Mouse (Mus musculus) heart, embryonic 14.5 days (tissue): ENCODE measurements around the gene Mpig6b. TPM values are rescaled to one million over a fixed set of nuclear protein-coding genes. Genes with fewer than 3 reads are reported as not detected.
A peak's percentile ranks its signal among the peaks of the same experiment; 100 is the strongest.

ENCODE experiments used
- ATAC-seq: fragments of 200-750 bp; cut with Nextera tagmentation; 2 replicates; pipeline ENCODE4 v1.8.0; 2017; ENCODE audit warnings: low read depth, moderate TSS enrichment; ENCODE audit not compliant: insufficient number of reproducible peaks, insufficient read depth, low FRiP score
- H3K27ac ChIP-seq, 2 experiments: fragments of 200-500 bp in 1 of 2; fragments of 300-500 bp in 1 of 2; sonication (generic) in 1 of 2; replicated peaks in 1 of 2; 2 replicates each; pipeline ENCODE4 v1.5.1; 2012 to 2014; ENCODE audit warnings: low read depth in 2 of 2, low read length in 2 of 2, control low read depth in 1 of 2, mild to moderate bottlenecking in 1 of 2, mixed read lengths in 1 of 2; ENCODE audit not compliant: control insufficient read depth in 1 of 2, insufficient read depth in 1 of 2
- H3K27me3 ChIP-seq: fragments of 300-500 bp; sonication (generic); 2 replicates; pipeline ENCODE4 v1.6.1; 2014; ENCODE audit warnings: mild to moderate bottlenecking, low read length, control low read depth; ENCODE audit not compliant: control insufficient read depth, insufficient read depth
- H3K36me3 ChIP-seq: fragments of 300-500 bp; sonication (generic); 2 replicates; pipeline ENCODE4 v1.6.1; 2014; ENCODE audit warnings: mild to moderate bottlenecking, control low read depth, low read length, mixed read lengths; ENCODE audit not compliant: control insufficient read depth, insufficient read depth
- H3K4me1 ChIP-seq, 2 experiments: fragments of 200-500 bp in 1 of 2; fragments of 300-500 bp in 1 of 2; sonication (generic) in 1 of 2; 2 replicates each; pipeline ENCODE4 v1.6.1; 2012 to 2014; ENCODE audit warnings: low read length in 2 of 2, control low read depth in 1 of 2, mixed read lengths in 1 of 2; ENCODE audit not compliant: control insufficient read depth in 2 of 2, insufficient read depth in 2 of 2
- H3K4me2 ChIP-seq: fragments of 300-500 bp; sonication (generic); 2 replicates; pipeline ENCODE4 v1.6.1; 2014; ENCODE audit warnings: mild to moderate bottlenecking, low read length
- H3K4me3 ChIP-seq, 2 experiments: fragments of 200-500 bp in 1 of 2; fragments of 300-500 bp in 1 of 2; sonication (generic) in 1 of 2; 2 replicates each; pipeline ENCODE4 v1.5.1; 2012 to 2014; ENCODE audit warnings: low read length in 2 of 2, mild to moderate bottlenecking in 2 of 2, control low read depth in 1 of 2, low read depth in 1 of 2, moderate library complexity in 1 of 2; ENCODE audit not compliant: control insufficient read depth in 1 of 2, insufficient read depth in 1 of 2
- H3K9ac ChIP-seq: fragments of 300-500 bp; sonication (generic); 2 replicates; pipeline ENCODE4 v1.6.1; 2014; ENCODE audit warnings: mild to moderate bottlenecking, low read length
- H3K9me3 ChIP-seq: fragments of 300-500 bp; sonication (generic); 2 replicates; pipeline ENCODE4 v1.6.1; 2016; ENCODE audit warnings: low read length, control low read depth; ENCODE audit not compliant: control insufficient read depth
- WGBS: fragments of 180-500 bp; shearing (Covaris S2); extraction: QIAGEN DNeasy Blood & Tissue Kit; methylation state at CpG from one replicate; pipeline ENCODE4 v1.1.7; 2014; 5-methylcytosine and 5-hydroxymethylcytosine counted together
- polyA plus RNA-seq: library from polyadenylated mRNA; unstranded; fragments of >200 nt; fragmentation: Nextera tagmentation; extraction: Ambion mirVana; gene quantifications from 2 replicates; pipeline ENCODE4 v1.2.1, GENCODE M21; 2014

Gene Mpig6b
- polyA plus RNA-seq, 1 experiment from 2014 or later, result 0.54 TPM

DNA sequence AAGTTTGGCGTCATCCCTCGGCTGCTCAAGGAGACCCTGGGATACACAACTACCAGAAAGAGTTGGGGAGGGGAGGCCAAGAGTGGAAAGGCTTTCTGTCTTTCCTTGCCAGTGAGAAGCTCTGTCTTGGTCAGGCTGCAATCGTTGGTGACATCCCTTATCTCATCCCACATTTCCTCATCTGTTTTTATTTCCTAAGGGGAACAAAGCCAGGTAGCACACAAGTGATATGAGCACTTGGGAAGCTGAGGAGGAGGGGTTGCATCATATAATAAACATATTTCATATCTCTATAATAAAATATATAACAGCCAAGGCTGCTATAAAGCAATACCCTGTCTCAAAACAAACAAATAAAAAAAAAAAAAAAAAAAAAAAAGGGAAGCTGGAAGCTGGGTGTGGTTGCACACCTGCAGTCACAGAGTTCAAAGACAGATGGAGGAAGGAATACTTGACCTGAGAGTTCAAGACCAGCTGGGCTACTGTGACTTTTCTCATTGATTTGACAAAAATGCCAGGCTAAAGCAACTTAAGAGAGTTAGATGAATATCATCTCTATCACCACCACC, 18.0 kb upstream of the Mpig6b start:
- H3K36me3 ChIP-seq, result no peaks in the 10 kb centered on the region
- 62% methylated on average over 3 of the region's 3 CpGs for WGBS
- H3K4me2 ChIP-seq, result no peak overlapping the region
- H3K4me3 ChIP-seq, result no peak overlapping the region
- H3K27me3 ChIP-seq, result 0 out of 2 replicates have a peak, but pooled peaks cover 4% of the 10 kb centered on the region
- no peak overlapping the region for H3K9ac ChIP-seq
- H3K4me1 ChIP-seq, result peaks cover 9 to 11% of the 10 kb centered on the region in 2 experiments
- no peak for ATAC-seq
- H3K9me3 ChIP-seq, result no peaks in the 10 kb centered on the region
- no peak overlapping the region for H3K27ac ChIP-seq

DNA sequence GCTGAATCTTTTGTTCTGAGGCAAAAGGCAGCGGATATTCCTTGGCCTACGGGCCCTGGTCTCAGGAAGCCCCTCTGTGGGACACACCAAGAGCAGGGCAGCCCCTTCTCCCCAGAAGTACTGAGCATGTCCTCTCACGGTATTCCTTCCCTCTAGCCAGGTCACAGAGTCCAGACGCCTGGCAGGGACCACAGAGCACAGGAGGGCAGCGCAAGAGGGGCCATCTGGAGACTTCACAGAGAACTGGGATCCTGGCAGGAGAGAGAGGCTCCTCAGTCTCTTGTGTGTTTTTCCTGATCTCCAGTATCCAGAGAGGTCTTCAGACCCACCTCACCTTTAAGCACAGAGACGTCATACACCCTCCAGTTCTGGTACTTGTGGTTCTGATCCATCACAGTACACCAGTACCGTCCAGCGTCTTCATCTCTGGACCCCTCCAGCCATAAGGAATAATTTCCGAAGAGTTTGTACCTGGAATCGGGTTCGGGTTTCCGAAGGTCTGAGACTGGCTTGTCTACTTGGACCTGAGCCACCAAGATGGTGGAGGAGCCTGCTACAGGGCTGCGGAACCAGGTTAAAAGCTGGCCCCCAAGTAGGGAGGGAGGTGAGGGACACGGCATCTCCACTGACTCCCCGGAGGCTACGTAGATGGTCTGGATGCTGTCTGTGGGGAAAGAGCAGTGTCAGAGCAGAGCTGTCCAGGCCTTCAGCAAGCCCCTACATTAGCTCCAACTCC, 17.0 kb upstream of the Mpig6b start:
- Histone ChIP-seq H3K4me2 (no peak overlapping the region), H3K27ac (no peak overlapping the region), H3K9ac (no peak overlapping the region), H3K36me3 (no peaks in the 10 kb centered on the region), H3K9me3 (no peaks in the 10 kb centered on the region), H3K4me1 (peaks cover 9 to 11% of the 10 kb centered on the region in 2 experiments), H3K27me3 (0 out of 2 replicates have a peak, but pooled peaks cover 4% of the 10 kb centered on the region), H3K4me3 (no peak overlapping the region)
- no peak for ATAC-seq
- 76% methylated on average over 16 of the region's 16 CpGs for WGBS

- H3K9ac ChIP-seq, result peak overlapping the region; percentile 40; the same call in 1 of the 2 replicates
- whole genome bisulfite sequencing, result 87% methylated on average over 4 of the region's 4 CpGs
- H3K27ac ChIP-seq, result no peak overlapping the region
- no peak overlapping the region for H3K4me2 ChIP-seq
- no peak for ATAC-seq
- no peak overlapping the region for H3K4me3 ChIP-seq
- no peaks in the 10 kb centered on the region for H3K36me3 ChIP-seq
- 0 out of 2 replicates have a peak, but pooled peaks cover 4% of the 10 kb centered on the region for H3K27me3 ChIP-seq
- peaks cover 15 to 20% of the 10 kb centered on the region in 2 experiments for H3K4me1 ChIP-seq
- H3K9me3 ChIP-seq, result no peaks in the 10 kb centered on the region
Measured at GRCm38 (mm10) chr17:35080710-35081109, 14.7 kb upstream of the Mpig6b start.

- 27% methylated on average over 6 of the region's 6 CpGs for WGBS
- H3K4me2 ChIP-seq, result peak overlapping the region; percentile 56
Measured at GRCm38 (mm10) chr17:35080248-35080647, 14.3 kb upstream of the Mpig6b start.

GRCm38 (mm10) chr17:35079778-35080177, 13.8 kb upstream of the Mpig6b start:
- Histone ChIP-seq H3K27ac (0 out of 4 replicates have a peak overlapping the region, but pooled peaks of 1 of the 2 experiments have one; percentile 1), H3K9me3 (no peaks in the 10 kb centered on the region), H3K4me3 (peak overlapping the region; percentile 8 to 16; a peak in 2 of 4 replicates), H3K27me3 (0 out of 2 replicates have a peak, but pooled peaks cover 4% of the 10 kb centered on the region), H3K4me2 (peak overlapping the region; percentile 56), H3K36me3 (no peaks in the 10 kb centered on the region), H3K4me1 (peaks cover 15 to 20% of the 10 kb centered on the region in 2 experiments), H3K9ac (peak overlapping the region; percentile 40; the same call in 1 of the 2 replicates)
- 2% methylated on average over 9 of the region's 9 CpGs for WGBS
- 0 out of 2 replicates have a peak, but pooled peaks have one; percentile 12 for ATAC-seq

More at GRCm38 (mm10) chr17:35080248-35080647, 14.3 kb upstream of the Mpig6b start:
- Histone ChIP-seq H3K36me3 (no peaks in the 10 kb centered on the region), H3K27ac (0 out of 4 replicates have a peak overlapping the region, but pooled peaks of 1 of the 2 experiments have one; percentile 1), H3K9me3 (no peaks in the 10 kb centered on the region), H3K9ac (peak overlapping the region; percentile 40; the same call in 1 of the 2 replicates), H3K27me3 (0 out of 2 replicates have a peak, but pooled peaks cover 4% of the 10 kb centered on the region), H3K4me3 (no peak overlapping the region), H3K4me1 (peaks cover 15 to 20% of the 10 kb centered on the region in 2 experiments)
- ATAC-seq, result no peak

- peak; percentile 70; the same call in 1 of the 2 replicates for ATAC-seq
- peak within 1 kb of the TSS; percentile 30 to 34 for H3K4me3 ChIP-seq
- H3K4me1 ChIP-seq, result peaks cover 15 to 20% of the 10 kb centered on the region in 2 experiments
- H3K9me3 ChIP-seq, result no peaks in the 10 kb centered on the region
- peak within 1 kb of the TSS; percentile 75 for H3K9ac ChIP-seq
- peak within 1 kb of the TSS; percentile 69 for H3K4me2 ChIP-seq
- peak within 1 kb of the TSS in 1 of 2 experiments; percentile 59; a peak in 2 of 4 replicates for H3K27ac ChIP-seq
- 13% methylated on average over 14 of the region's 14 CpGs for WGBS
- H3K36me3 ChIP-seq, result no peaks in the 10 kb centered on the region
- 0 out of 2 replicates have a peak, but pooled peaks cover 4% of the 10 kb centered on the region for H3K27me3 ChIP-seq
Measured at GRCm38 (mm10) chr17:35077786-35078233, 11.8 kb upstream of the Mpig6b start, which contains the start of gene Ly6g6d. Gene Ly6g6d (minus strand): TSS chr17:35078065.

GRCm38 (mm10) chr17:35077285-35077684, 11.3 kb upstream of the Mpig6b start:
- Histone ChIP-seq H3K4me2 (peak overlapping the region; percentile 69), H3K9me3 (no peaks in the 10 kb centered on the region), H3K27ac (peak overlapping the region in 1 of 2 experiments; percentile 59; a peak in 2 of 4 replicates), H3K9ac (peak overlapping the region; percentile 75), H3K4me3 (peak overlapping the region; percentile 30 to 34; a peak in 3 of 4 replicates), H3K27me3 (0 out of 2 replicates have a peak, but pooled peaks cover 4% of the 10 kb centered on the region), H3K4me1 (peaks cover 15 to 20% of the 10 kb centered on the region in 2 experiments), H3K36me3 (no peaks in the 10 kb centered on the region)
- ATAC-seq, result no peak
- 43% methylated on average over 2 of the region's 2 CpGs for WGBS
